Mouse (Mus musculus) embryonic facial prominence, embryonic 12.5 days (tissue): ENCODE measurements at regions not wholly inside any gene's neighbourhood (a gene's known extent, or its start where the extent isn't known, plus 50 kb on each side); places are given as distances from the start of the nearest gene placed in this dataset.
"Not testable (repeated sequence)": the region's sequence is repeated elsewhere in the genome, so short reads cannot be mapped to it uniquely, and the experiment has no call there.

ENCODE experiments used
- ATAC-seq: fragments of 200-750 bp; cut with Nextera tagmentation; 2 replicates; pipeline ENCODE4 v1.8.0; 2017; ENCODE audit not compliant: insufficient number of reproducible peaks, insufficient read depth, low FRiP score, low TSS enrichment
- H3K27ac ChIP-seq: fragments of 300-500 bp; sonication (generic); 2 replicates; pipeline ENCODE4 v1.5.1; 2016; ENCODE audit warnings: mild to moderate bottlenecking
- H3K27me3 ChIP-seq: fragments of 300-500 bp; sonication (generic); 2 replicates; pipeline ENCODE4 v1.6.1; 2016; ENCODE audit warnings: mild to moderate bottlenecking, moderate library complexity
- H3K36me3 ChIP-seq: fragments of 300-500 bp; sonication (generic); 2 replicates; pipeline ENCODE4 v1.6.1; 2016; ENCODE audit warnings: mild to moderate bottlenecking
- H3K4me1 ChIP-seq: fragments of 300-500 bp; sonication (generic); 2 replicates; pipeline ENCODE4 v1.6.1; 2016
- H3K4me2 ChIP-seq: fragments of 300-500 bp; sonication (generic); replicated peaks from 2 replicates; pipeline ENCODE4 v1.6.1; 2016; ENCODE audit warnings: mild to moderate bottlenecking, moderate library complexity
- H3K4me3 ChIP-seq: fragments of 300-500 bp; sonication (generic); 2 replicates; pipeline ENCODE4 v1.5.1; 2016; ENCODE audit warnings: mild to moderate bottlenecking
- H3K9ac ChIP-seq: fragments of 300-500 bp; sonication (generic); 2 replicates; pipeline ENCODE4 v1.6.1; 2016; ENCODE audit warnings: mild to moderate bottlenecking, moderate library complexity
- H3K9me3 ChIP-seq: fragments of 300-500 bp; sonication (generic); 2 replicates; pipeline ENCODE4 v1.6.1; 2016; ENCODE audit warnings: mild to moderate bottlenecking, moderate library complexity
- WGBS: fragments of 180-500 bp; shearing (Covaris S2); methylation state at CpG from one replicate; pipeline ENCODE4 v1.1.7; 2016; 5-methylcytosine and 5-hydroxymethylcytosine counted together

DNA sequence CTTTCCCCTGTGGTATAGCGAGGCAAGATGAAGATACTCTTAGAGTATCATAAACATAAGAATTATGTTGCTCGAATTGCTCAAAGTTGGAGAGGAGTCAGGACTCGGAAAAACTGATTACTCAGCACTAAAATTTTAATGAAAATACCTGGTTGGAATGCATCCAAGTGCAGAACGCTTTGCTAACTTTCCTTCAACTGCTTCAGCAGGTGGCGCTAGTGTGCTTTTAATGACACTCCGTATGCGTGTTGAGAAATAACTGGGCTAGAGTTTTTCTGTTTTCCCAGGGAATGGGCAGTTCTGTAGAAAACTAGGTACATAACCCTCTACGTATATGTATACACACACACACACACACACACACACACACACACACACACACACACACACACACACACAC, 221.0 kb downstream of the Grxcr1 start:
- ATAC-seq = no peak
- Histone ChIP-seq H3K4me3 (no peak overlapping the region), H3K27ac (no peak overlapping the region), H3K4me2 (no peak overlapping the region), H3K27me3 (no peaks in the 10 kb centered on the region), H3K4me1 (no peaks in the 10 kb centered on the region; the same call in 1 of the 2 replicates), H3K36me3 (no peaks in the 10 kb centered on the region), H3K9ac (no peak overlapping the region), H3K9me3 (no peaks in the 10 kb centered on the region)
- 17% methylated on average over 8 of the region's 8 CpGs for WGBS

- no peak for ATAC-seq
- no peak overlapping the region for H3K9ac ChIP-seq
- H3K36me3 ChIP-seq = no peaks in the 10 kb centered on the region
- H3K4me3 ChIP-seq = no peak overlapping the region
- H3K4me1 ChIP-seq = no peaks in the 10 kb centered on the region; the same call in 1 of the 2 replicates
- H3K27me3 ChIP-seq = no peaks in the 10 kb centered on the region
- no peak overlapping the region for H3K4me2 ChIP-seq
- H3K9me3 ChIP-seq = no peaks in the 10 kb centered on the region
- H3K27ac ChIP-seq = no peak overlapping the region
- WGBS = 54% methylated on average over 1 of the region's 1 CpGs
Observed at GRCm38 (mm10) chr5:68253476-68253875, 221.8 kb downstream of the Grxcr1 start.

- Histone ChIP-seq H3K36me3 (no peaks in the 10 kb centered on the region), H3K9ac (no peak overlapping the region), H3K27me3 (no peaks in the 10 kb centered on the region), H3K27ac (no peak overlapping the region), H3K4me3 (no peak overlapping the region), H3K4me2 (no peak overlapping the region), H3K4me1 (no peaks in the 10 kb centered on the region; the same call in 1 of the 2 replicates), H3K9me3 (no peaks in the 10 kb centered on the region)
- 71% methylated on average over 2 of the region's 2 CpGs for WGBS
- no peak for ATAC-seq
Observed at GRCm38 (mm10) chr5:68254111-68254510, 222.5 kb downstream of the Grxcr1 start.

DNA sequence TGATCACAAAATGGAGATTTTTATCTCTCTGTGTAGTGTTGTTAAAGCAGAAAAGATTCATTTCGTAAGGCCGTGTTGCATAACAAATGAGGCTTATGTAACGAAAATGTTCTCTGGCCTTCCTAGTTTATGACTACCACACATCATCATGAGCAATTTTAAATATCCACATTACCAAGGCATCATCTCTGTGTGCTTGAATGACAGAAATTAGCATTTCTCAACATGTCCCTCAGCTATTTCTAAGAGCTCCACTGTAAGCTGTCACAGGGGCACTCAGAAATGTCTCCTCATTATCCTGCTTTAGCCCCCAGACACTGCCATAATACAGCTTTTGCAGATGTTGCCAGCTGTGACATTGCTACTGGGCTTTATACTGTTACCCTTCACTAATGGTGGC, 232.6 kb downstream of the Grxcr1 start:
- no peak for ATAC-seq
- Histone ChIP-seq H3K4me2 (no peak overlapping the region), H3K27me3 (no peaks in the 10 kb centered on the region), H3K27ac (no peak overlapping the region), H3K9ac (no peak overlapping the region), H3K4me3 (no peak overlapping the region), H3K4me1 (no peaks in the 10 kb centered on the region), H3K36me3 (no peaks in the 10 kb centered on the region), H3K9me3 (no peaks in the 10 kb centered on the region)
- 85% methylated on average over 3 of the region's 3 CpGs for WGBS

DNA sequence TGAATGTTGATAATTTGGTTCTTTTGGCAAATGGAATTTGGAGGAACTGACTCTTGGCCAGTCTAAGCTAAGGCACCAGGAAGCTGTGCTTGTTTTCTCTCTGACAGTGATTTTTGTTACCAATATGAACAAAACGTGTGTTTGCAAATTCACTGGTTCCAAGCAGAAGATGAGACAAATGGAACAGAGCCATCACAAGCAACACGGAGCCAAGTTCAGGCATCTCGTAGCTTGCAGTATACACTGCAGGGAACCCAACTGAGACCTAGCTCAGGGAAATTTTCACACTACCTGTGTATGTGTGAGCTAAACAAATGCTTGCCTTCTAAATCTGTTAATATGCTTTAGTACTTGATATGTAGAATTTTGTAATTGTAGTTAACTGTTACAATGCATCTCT, 242.6 kb downstream of the Grxcr1 start:
- WGBS = 83% methylated on average over 3 of the region's 3 CpGs
- no peak overlapping the region for H3K4me2 ChIP-seq

DNA sequence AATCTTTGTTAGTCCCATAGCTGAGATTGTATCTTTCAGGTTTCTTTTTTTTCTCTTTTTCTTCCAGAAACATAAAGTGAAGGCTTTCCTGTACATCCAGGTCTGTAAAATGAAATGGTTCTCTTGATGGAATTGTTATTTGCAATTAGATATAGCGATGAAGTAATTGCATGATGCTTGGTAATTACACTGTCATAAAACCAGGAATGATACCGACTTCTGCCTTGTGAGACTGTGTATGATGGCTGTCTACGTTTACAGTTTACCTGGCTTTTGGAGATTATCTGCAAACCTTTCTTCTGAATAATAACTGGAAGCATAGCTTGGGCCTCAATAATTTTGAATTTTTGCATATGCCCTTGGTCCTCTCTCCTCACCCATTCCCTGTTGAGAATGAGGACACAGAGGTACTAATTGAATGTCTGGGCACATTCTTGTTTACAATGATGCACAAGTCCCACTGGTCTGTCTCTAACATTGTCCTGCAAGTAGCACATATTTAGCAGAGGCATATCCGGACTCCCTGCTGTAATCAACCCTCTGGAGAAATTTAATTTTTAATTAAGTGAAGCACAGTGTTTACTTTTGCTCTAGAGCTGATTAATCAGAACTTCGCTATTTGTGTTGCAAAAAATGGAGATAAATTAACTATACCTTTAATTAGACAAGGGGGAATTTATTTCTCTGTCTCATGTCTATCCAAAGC, 244.1 kb downstream of the Grxcr1 start:
- Histone ChIP-seq H3K27me3 (no peaks in the 10 kb centered on the region), H3K27ac (no peak overlapping the region), H3K4me3 (no peak overlapping the region), H3K9me3 (no peaks in the 10 kb centered on the region), H3K36me3 (no peaks in the 10 kb centered on the region), H3K9ac (no peak overlapping the region), H3K4me1 (no peaks in the 10 kb centered on the region), H3K4me2 (no peak overlapping the region)
- WGBS = 90% methylated on average over 5 of the region's 5 CpGs
- ATAC-seq = no peak

More for the DNA sequence above, 242.6 kb downstream of the Grxcr1 start:
- H3K9me3 ChIP-seq = no peaks in the 10 kb centered on the region
- H3K27ac ChIP-seq = no peak overlapping the region
- no peak overlapping the region for H3K9ac ChIP-seq
- no peaks in the 10 kb centered on the region for H3K36me3 ChIP-seq
- no peak overlapping the region for H3K4me3 ChIP-seq
- ATAC-seq = no peak
- H3K27me3 ChIP-seq = no peaks in the 10 kb centered on the region
- no peaks in the 10 kb centered on the region for H3K4me1 ChIP-seq

GRCm38 (mm10) chr5:68295774-68296173, 264.1 kb downstream of the Grxcr1 start:
- not testable (repeated sequence) for H3K9ac ChIP-seq, H3K9me3 ChIP-seq, H3K4me3 ChIP-seq, H3K4me2 ChIP-seq, H3K27ac ChIP-seq, H3K36me3 ChIP-seq, H3K4me1 ChIP-seq, H3K27me3 ChIP-seq, ATAC-seq
- WGBS = 86% methylated on average over 2 of the region's 2 CpGs

DNA sequence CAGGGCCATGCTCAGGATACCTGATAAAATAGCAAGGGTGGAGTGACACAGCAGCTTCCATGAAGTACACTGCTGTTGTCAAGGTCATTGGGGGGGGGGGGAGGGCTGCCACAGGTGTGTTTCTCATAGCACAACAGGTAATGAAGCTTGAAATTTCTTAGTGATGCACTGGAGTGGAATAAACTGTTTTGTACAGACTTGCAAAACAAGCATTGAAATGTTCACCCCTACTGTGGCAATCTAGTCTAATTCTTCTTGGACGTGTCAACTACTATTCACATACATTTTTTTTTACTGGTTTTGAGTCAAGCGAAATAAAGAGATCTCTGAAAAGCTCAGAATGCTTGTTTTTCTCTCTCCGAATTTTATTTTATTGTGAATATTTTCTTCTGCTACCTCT, 281.6 kb downstream of the Grxcr1 start:
- Histone ChIP-seq H3K27ac (no peak overlapping the region), H3K4me2 (no peak overlapping the region), H3K9me3 (no peaks in the 10 kb centered on the region), H3K4me1 (no peaks in the 10 kb centered on the region), H3K27me3 (no peaks in the 10 kb centered on the region), H3K9ac (no peak overlapping the region), H3K36me3 (no peaks in the 10 kb centered on the region), H3K4me3 (no peak overlapping the region)
- no peak for ATAC-seq
- WGBS = 82% methylated on average over 3 of the region's 3 CpGs

DNA sequence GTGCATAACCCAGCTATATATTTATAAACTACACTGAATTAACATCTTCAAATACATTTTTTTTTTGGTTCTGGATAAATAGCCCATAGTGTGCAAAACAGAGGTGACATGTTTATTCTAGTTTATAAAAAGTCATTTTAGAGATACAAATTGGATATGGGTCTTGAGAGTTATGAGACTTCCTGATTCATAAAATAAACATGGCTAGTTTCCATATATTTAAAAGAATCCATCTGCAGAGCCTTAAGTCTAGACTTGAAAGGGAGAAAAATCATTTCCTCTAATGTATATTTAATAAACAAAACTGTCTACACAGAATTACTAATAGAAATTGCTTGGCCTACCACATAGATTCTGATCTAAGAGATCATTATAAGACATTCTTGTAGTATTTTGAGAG, 287.3 kb downstream of the Grxcr1 start:
- no peaks in the 10 kb centered on the region for H3K36me3 ChIP-seq
- H3K27ac ChIP-seq = no peak overlapping the region
- no peak overlapping the region for H3K9ac ChIP-seq
- H3K27me3 ChIP-seq = no peaks in the 10 kb centered on the region
- no peaks in the 10 kb centered on the region for H3K4me1 ChIP-seq
- no peaks in the 10 kb centered on the region for H3K9me3 ChIP-seq
- no peak overlapping the region for H3K4me3 ChIP-seq
- no peak for ATAC-seq
- no peak overlapping the region for H3K4me2 ChIP-seq

DNA sequence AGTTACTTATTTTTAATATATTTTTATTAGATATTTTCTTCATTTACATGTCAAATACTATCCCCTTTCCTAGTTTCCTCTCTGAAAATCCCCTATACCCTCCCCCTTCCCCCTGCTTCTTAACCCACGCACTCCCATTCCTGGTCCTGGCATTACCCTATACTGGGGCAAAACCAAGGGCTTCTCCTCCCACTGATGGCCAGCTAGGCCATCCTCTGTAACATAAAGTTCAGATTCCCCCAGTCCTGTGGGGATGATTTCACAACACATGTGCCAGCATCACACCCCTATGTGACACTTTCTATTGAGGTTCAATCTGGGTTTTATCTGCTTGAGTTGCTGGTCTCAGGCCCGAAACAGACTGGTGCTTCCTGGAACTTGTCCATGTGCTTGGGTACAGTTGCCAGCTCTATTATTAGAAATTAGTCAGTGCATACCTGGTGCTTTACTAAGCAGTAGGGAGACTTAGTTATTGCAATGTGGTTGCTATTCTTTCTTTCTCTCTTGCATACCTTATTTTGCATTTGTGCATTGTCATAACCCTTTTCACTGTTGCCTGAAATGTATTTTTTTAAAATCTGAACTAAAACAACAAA, 295.5 kb downstream of the Grxcr1 start:
- H3K4me2 ChIP-seq = no peak overlapping the region
- no peaks in the 10 kb centered on the region for H3K9me3 ChIP-seq
- H3K27me3 ChIP-seq = no peaks in the 10 kb centered on the region
- H3K4me3 ChIP-seq = no peak overlapping the region
- H3K9ac ChIP-seq = no peak overlapping the region
- ATAC-seq = no peak
- no peaks in the 10 kb centered on the region for H3K4me1 ChIP-seq
- no peak overlapping the region for H3K27ac ChIP-seq
- H3K36me3 ChIP-seq = no peaks in the 10 kb centered on the region
- 84% methylated on average over 2 of the region's 2 CpGs for WGBS

GRCm38 (mm10) chr5:68329311-68329710, 297.7 kb downstream of the Grxcr1 start:
- no peak for ATAC-seq
- H3K27ac ChIP-seq = no peak overlapping the region

DNA sequence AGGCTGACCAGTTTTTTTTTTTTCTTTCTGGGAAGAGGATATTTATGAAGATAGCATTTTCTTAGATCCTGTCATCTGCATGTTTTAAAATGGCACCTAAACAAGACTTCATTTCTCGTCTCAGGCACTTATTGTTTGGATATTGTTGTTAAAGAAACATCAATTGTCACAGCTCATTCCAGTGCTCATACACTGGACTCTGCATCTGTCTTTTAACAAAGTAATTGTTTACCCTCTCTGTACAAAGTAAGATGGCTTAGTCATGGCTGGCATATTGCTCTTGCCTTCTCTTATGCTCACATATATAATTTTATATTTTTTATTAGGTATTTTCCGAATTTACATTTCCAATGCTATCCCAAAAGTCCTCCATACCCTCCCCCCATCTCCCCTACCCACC, 298.2 kb downstream of the Grxcr1 start:
- Histone ChIP-seq H3K4me2 (no peak overlapping the region), H3K27ac (no peak overlapping the region), H3K4me1 (no peaks in the 10 kb centered on the region), H3K36me3 (no peaks in the 10 kb centered on the region), H3K27me3 (no peaks in the 10 kb centered on the region), H3K4me3 (no peak overlapping the region), H3K9ac (no peak overlapping the region), H3K9me3 (no peaks in the 10 kb centered on the region)
- 70% methylated on average over 2 of the region's 2 CpGs for WGBS
- ATAC-seq = no peak

More at GRCm38 (mm10) chr5:68329311-68329710, 297.7 kb downstream of the Grxcr1 start:
- Histone ChIP-seq H3K9me3 (no peaks in the 10 kb centered on the region), H3K36me3 (no peaks in the 10 kb centered on the region), H3K4me3 (no peak overlapping the region), H3K9ac (no peak overlapping the region), H3K4me2 (no peak overlapping the region), H3K27me3 (no peaks in the 10 kb centered on the region), H3K4me1 (no peaks in the 10 kb centered on the region)
- WGBS = 71% methylated on average over 3 of the region's 3 CpGs
